In the genomic region with DNA sequence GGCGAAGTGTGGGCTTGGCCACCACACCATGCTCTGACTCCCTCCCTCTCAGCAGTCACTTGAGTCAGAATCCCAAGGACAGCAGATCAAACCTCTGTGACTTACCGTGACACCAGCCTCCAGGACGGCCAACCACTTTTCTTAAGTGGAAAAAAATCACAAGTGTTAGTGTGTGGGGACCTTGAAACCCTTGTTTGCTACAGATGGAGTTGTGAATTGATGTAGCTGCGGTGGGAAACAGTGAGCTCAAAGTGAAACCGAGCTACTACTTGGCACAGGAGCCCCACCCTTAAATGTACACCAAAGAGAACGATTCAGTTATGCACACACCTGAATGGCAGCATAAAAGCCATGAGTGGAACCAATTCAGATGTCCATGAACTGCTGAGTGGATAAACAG, we compare ENCODE assay signal across 13 mouse cellular contexts. TPM values are rescaled to one million over a fixed set of nuclear protein-coding genes. Genes with fewer than 3 reads are reported as not detected.
"Had no signal": no experiment of that assay in that cellular context is flagged by ENCODE, and none has a peak within 500 bp of the region (broad histone marks: within the 10 kb centered on the region; RNA-seq: fewer than 3 reads in every experiment).

No protein-coding gene starts in this region.

- H3K27ac ChIP-seq: kidney, embryonic 15.5 days; left cerebral cortex, adult 2 months; limb, embryonic 15.5 days; liver, embryonic 14.5 days; midbrain, embryonic 12.5 days; neural tube, embryonic 13.5 days had no signal

- H3K9ac ChIP-seq: kidney, embryonic 15.5 days; limb, embryonic 15.5 days; liver, embryonic 14.5 days; midbrain, embryonic 12.5 days; neural tube, embryonic 13.5 days had no signal

- H3K36me3 ChIP-seq: kidney, embryonic 15.5 days; limb, embryonic 15.5 days; midbrain, embryonic 12.5 days; neural tube, embryonic 13.5 days had no signal

- H3K4me2 ChIP-seq: kidney, embryonic 15.5 days; limb, embryonic 15.5 days; midbrain, embryonic 12.5 days; neural tube, embryonic 13.5 days had no signal

- H3K9me3 ChIP-seq: kidney, embryonic 15.5 days; limb, embryonic 15.5 days; midbrain, embryonic 12.5 days; neural tube, embryonic 13.5 days had no signal

- H3K4me1 ChIP-seq: limb, embryonic 15.5 days; midbrain, embryonic 12.5 days; neural tube, embryonic 13.5 days had no signal

- DNase-seq: kidney, adult 2 months; kidney, postnatal 14 days; lung, adult 18-20 months; right cerebral cortex, postnatal 4 days; thymus, adult 18-20 months had no signal

- H3K27me3 ChIP-seq: kidney, embryonic 15.5 days; limb, embryonic 15.5 days; neural tube, embryonic 13.5 days had no signal

- H3K4me3 ChIP-seq: kidney, embryonic 15.5 days; left cerebral cortex, adult 2 months; limb, embryonic 15.5 days; midbrain, embryonic 12.5 days; myocyte; neural tube, embryonic 13.5 days had no signal

RNA-seq across cellular contexts. Expression of a gene that starts 10.6 kb away (rescaled TPM):
- total RNA-seq: midbrain, postnatal 0 days had no signal
